Mouse (Mus musculus) thymus, postnatal 14 days (tissue): ENCODE measurements around the gene Hexb.
A peak's percentile ranks its signal among the peaks of the same experiment; 100 is the strongest.
"Not testable (repeated sequence)": the region's sequence is repeated elsewhere in the genome, so short reads cannot be mapped to it uniquely, and the experiment has no call there.

Source experiments
- DNase-seq: peaks from one replicate; pipeline ENCODE4 v3.0.0; 2021

Gene Hexb

DNA sequence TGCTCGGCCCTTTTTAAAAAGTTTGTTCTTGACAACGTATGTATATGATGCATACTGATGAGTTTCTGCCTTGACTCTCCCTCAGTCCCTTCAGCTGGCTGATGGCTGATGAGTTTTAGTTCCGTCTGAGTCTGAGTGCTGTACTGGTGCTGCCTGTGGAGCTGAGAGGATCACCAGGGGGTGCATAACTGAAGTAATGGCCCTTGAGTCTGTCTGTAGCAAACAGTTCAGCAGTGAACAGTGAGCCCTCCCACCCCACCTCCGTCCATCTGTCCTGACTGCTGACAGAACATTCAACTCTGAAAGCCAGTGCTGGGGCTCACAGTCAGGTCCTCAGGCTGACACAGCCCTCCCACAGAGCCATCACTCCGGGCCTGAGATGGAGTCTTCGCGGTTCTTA, 19.2 kb downstream of the Hexb start:
- no peak for DNase-seq

DNA sequence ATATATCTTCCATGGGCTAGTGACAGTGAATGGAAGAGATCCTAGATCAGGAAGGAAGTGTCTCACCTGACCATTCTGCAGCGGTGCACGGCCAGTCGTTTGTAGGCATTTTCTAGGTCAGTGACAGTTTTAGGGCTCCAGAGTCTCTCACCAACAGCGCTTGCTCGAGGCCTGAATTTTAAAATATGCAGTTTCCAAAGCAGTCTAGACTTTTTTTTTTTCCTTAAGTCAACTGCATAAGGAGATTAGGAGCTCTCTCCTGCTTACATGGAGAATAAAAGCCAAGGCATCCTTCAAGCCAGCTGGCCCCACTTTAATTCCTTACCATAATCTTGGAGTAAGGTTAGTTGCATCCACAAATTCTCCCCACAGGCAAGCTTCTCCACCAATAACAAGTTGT, 21.4 kb downstream of the Hexb start:
- DNase-seq, result no peak

DNA sequence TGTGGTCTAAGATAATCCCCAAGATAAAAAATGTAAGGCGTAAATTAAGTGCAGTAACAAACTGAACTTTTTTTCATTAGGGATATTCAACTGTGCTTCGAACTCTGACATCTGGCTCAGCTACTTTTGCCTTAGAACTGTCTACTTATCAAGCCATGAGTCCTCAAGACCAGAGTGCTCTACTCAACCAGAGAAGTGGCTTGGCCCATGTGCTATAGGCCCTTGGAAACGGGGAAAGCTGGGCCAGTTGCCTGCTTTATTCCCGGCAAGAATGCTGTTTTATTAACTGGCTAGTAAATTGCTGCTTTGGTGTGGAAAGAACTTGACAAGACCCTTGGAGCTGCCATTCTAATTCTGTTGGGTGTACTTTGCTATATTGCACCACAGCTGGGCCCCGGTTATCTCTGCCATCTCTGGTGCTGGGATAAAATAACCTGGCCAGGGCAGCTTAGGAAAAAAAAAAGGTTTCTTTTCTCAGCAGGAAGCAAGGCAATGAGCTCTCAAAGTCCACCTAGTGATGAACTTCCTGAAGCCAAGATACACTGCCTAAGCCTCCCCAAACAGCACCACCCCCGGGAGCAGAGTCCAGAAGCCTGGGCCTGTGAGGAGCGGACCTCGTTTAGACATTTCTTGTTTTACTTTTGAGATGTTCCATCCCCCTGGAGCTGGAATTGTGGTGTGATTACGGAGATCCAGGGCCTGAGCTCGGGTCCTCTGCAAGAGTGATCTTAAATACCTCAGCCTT, 22.5 kb downstream of the Hexb start:
- no peak for DNase-seq

DNA sequence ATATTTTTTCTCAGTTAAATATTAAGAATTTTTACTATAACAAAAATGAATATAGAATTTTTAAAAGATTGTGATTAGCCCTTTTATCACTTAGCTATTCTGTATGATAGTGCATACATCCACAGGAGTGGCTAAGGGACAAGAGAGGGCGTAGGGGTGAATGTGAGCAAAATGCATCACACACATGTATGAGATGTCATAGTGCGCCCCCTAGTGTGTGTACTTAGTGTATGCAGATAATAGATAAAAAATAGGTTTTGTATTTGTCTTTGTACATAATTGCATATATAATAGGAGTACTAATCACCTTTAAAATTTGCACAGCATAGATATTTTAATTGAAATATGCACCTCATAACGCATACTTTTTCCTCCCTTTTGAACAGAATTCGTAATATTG, 52.3 kb downstream of the Hexb start:
- DNase-seq, result peak; percentile 70

DNA sequence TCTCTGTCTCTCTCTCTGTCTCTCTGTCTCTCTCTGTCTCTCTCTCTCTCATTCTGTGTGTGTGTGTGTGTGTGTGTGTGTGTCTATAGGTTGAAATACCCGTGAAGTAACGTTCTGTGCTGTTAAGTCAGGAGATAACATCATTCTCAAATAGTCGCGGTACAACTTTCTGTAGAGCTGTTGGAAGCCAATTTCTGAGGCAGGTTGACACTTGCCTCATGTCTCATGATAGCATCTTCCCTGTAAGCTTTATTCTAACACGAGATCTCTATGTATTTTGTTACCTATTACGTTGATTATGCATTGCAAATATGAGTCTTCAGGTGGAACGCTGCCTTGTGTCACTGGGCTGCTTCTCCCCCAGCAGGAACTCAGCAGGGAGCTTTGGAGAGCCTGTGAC, 55.8 kb downstream of the Hexb start:
- no peak for DNase-seq

DNA sequence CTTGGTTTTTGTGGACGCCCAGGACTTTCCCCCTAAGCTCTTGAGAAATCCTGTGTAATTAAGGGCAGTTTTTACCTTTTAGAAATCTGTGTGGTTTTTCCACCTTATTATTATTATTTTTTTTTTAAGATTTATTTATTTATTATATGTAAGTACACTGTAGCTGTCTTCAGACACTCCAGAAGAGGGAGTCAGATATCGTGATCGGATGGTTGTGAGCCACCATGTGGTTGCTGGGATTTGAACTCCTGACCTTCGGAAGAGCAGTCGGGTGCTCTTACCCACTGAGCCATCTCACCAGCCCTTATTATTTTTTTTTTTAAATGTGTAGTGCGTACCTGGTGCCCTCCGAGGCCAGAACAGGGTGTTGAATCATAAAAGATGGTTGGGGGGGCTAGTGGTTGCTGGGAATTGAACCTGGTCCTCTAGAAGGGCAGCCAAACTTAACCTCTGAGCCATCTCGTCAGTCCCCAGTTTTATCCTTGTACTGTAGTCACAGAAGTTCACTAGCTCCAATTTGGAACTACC, 59.7 kb downstream of the Hexb start:
- DNase-seq, result not testable (repeated sequence)

DNA sequence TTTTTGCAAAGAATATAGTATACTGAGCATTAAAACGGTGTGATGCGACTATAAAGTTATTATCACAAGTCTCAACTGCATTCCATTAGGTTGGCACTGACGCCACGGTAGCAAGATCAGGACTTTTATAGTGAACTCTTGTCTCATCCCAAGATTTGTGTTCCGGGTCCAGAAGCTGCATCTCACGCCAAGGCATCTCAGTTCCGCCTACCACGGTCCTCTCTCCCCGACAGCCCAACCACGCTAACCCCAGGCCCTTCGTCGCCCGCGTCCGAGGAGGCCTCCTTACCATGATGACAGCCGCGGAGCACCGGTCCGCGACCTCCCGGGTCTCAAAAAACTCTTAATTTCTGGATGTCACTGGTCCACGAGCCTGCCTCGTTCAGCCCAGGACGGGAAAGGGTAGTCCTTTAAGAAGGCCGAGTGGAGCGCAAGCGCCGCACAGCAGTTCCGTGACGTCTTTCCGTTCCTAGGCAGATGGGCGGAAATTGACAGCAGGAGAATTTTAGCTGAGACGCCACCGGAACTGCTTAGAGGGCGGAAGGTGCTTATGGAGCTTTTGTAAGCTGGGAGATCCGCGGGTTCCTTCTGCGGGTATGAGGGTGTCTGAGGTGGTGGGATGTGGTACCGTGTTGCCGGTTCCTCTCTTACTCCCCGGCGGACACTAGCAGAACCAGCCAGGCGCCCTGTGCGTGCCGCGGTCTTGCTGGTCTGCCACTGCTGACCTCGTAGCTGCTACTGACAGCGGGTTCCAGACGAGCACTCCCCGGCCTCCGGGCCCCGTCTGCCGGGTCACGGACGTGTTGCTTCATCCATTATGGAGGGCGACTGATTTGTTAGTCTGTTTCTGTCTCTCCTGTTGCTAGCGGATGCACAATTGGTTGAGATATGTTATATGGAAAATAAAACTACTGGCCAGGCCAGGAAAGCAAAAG, 60.4 kb downstream of the Hexb start, which contains the start of the genes Gfm2 and Nsa2:
Gfm2 (plus strand) TSS at position 472 of the 935 bp plus-strand sequence.
Nsa2 (minus strand) TSS at position 472 of the 935 bp plus-strand sequence.
- peak; percentile 89 for DNase-seq

DNA sequence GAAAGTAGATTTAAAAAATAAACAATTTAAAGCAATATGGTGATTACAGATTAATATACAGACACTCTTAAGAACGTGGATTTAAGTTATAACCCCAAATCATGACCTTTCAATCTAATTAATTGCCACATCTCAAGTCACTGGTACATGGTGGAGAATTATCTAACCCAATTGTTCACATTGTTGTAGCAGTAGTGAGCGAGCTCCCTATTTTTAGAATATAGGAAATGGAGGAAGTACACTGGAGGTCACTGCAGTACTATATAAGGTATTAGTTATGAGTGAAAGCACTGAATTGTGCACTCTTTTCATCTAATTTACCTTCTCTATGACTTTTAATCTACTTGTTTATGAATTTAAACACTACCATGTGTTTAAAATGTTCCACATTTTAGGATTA, 67.7 kb downstream of the Hexb start:
- not testable (repeated sequence) for DNase-seq

DNA sequence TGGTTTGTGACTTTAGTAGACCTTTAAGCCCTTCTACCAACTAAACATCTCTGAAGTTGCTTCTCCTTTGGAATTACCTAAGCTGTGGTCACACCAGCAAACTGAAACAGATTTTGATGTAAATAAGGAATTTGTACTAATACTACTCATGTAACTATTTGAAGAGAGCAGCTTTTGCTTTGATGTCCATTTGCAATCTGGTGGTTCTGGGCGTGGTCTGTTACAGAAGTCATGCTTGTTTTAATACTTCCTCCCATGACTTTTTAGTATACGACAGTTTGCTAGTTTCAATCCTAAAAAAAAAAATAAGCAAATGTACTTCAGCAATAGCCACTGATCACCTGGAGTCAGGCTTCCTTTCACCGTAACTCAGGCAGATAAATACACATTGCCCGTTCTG, 68.5 kb downstream of the Hexb start:
- DNase-seq, result not testable (repeated sequence)
